Mouse (Mus musculus): ENCODE measurements around the gene Creb5. TPM values are rescaled to one million over a fixed set of nuclear protein-coding genes. Genes with fewer than 3 reads are reported as not detected.

The Creb5 gene
- polyA plus RNA-seq, 1 experiment from 2014 or later: 11.7 TPM

DNA sequence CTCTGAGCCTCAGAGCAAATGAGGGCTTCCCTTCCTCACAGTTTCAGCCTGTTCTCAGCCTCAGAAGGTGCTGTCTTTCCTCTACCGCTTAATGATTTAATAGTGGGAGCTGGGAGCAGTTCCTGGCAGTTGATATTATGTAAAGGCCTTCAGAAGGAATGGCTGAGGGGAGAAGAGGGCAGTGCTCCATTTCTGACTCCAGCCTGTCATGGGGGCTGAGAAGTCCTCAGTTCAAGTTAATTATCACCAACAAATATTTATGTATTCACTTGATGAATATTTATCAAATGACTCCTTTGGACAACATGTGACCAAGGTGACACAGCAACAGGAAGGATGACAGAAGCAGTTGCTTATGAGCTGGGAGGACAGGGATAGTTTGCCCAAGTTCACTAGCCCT lies 214.2 kb downstream of the Creb5 start:
- no peaks in the 10 kb centered on the region for H3K4me1 ChIP-seq (ENCODE audit: control insufficient read depth, insufficient read depth, low read length)
- DNase-seq (ENCODE audit: low spot score) (no peak), ATAC-seq (replicated peaks; ENCODE audit: insufficient number of reproducible peaks, low FRiP score, low TSS enrichment, low read depth) (no peak)
- H3K27ac ChIP-seq (replicated peaks; ENCODE audit: low read depth, low read length): no peak overlapping the region
- no peaks in the 10 kb centered on the region for H3K36me3 ChIP-seq (replicated peaks; ENCODE audit: control insufficient read depth, insufficient read depth, low read depth, low read length)
- 81% methylated on average over 1 of the region's 1 CpGs for WGBS
- no peaks in the 10 kb centered on the region for H3K27me3 ChIP-seq (ENCODE audit: control insufficient read depth, insufficient read depth, low read length)
- no peak overlapping the region for H3K4me3 ChIP-seq (ENCODE audit: low read depth, low read length)
- H3K4me2 ChIP-seq (ENCODE audit: low read depth, low read length): no peak overlapping the region
- H3K9ac ChIP-seq (replicated peaks; ENCODE audit: low read length): no peak overlapping the region
- no peaks in the 10 kb centered on the region for H3K9me3 ChIP-seq (replicated peaks; ENCODE audit: control insufficient read depth, low read length)

DNA sequence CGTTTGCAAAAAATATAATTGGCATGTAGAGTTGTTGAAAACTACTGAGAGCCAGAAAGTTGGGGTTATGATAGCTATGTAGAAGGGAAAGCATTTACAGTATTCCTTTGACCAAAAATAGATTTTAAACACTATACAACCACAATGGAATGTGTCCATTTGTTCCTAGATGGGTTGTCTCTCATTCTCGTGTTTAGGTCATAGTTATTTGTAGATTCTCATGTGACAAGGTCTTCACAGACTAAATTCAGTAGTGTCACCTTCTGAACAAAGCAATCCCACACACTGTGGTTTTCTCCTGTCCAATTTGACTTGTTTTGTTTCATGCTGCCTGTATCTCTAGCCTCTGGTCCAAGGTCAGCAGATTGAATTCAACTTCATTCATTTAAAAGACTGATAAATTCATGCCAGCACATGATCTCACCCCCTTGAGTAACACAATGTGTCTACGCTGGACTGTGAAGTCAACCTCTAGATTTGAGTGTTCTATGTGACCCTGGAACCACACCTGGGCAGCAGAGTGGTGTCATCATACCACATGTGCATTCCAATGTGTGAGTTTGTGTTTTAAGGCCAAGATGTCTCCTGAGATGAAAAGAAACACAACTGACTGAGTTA lies 220.0 kb downstream of the Creb5 start:
- no peaks in the 10 kb centered on the region for H3K9me3 ChIP-seq (replicated peaks; ENCODE audit: control insufficient read depth, low read length)
- no peak for ATAC-seq (replicated peaks; ENCODE audit: insufficient number of reproducible peaks, low FRiP score, low TSS enrichment, low read depth)
- 87% methylated on average over 3 of the region's 3 CpGs for WGBS

DNA sequence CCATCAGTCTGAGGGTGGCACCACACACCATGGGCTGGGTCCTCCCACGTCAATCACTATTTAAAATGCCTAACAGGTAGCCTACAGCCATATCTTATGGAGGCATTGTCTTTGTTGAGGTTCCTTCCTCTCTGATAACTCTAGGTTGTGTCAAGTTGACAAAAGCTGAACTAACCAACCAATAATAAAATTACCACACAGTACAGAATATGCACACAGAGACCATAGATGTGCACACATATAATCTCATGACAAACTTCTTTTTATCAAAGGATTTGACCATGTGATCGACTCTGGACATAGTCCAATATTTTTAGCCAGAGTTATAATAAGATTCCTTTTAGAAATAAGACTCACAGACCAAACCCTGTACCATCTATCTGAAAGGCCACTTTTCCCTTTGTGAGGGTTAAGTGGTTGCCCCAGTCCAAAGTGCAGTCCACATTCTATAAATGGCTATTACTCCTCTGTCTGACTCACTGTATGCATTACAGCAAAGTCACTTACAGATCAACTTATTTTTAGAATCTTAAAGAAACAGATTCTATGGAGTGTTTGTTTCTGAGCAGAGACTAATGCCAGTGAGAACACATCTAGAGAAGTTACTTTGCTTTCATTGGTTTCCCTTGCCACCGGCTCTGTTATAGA lies 221.9 kb downstream of the Creb5 start:
- Histone ChIP-seq H3K9ac (replicated peaks; ENCODE audit: low read length) (no peak overlapping the region), H3K36me3 (replicated peaks; ENCODE audit: control insufficient read depth, insufficient read depth, low read depth, low read length) (no peaks in the 10 kb centered on the region), H3K27me3 (ENCODE audit: control insufficient read depth, insufficient read depth, low read length) (no peaks in the 10 kb centered on the region), H3K9me3 (replicated peaks; ENCODE audit: control insufficient read depth, low read length) (no peaks in the 10 kb centered on the region), H3K27ac (replicated peaks; ENCODE audit: low read depth, low read length) (no peak overlapping the region), H3K4me3 (ENCODE audit: low read depth, low read length) (no peak overlapping the region), H3K4me1 (ENCODE audit: control insufficient read depth, insufficient read depth, low read length) (no peaks in the 10 kb centered on the region), H3K4me2 (ENCODE audit: low read depth, low read length) (no peak overlapping the region)
- 84% methylated on average over 3 of the region's 3 CpGs for WGBS
- ATAC-seq (replicated peaks; ENCODE audit: insufficient number of reproducible peaks, low FRiP score, low TSS enrichment, low read depth) (no peak), DNase-seq (ENCODE audit: low spot score) (no peak)

More for the DNA sequence above, 220.0 kb downstream of the Creb5 start:
- Histone ChIP-seq H3K4me2 (ENCODE audit: low read depth, low read length) (no peak overlapping the region), H3K27me3 (ENCODE audit: control insufficient read depth, insufficient read depth, low read length) (no peaks in the 10 kb centered on the region), H3K27ac (replicated peaks; ENCODE audit: low read depth, low read length) (no peak overlapping the region), H3K9ac (replicated peaks; ENCODE audit: low read length) (no peak overlapping the region), H3K36me3 (replicated peaks; ENCODE audit: control insufficient read depth, insufficient read depth, low read depth, low read length) (no peaks in the 10 kb centered on the region), H3K4me3 (ENCODE audit: low read depth, low read length) (no peak overlapping the region), H3K4me1 (ENCODE audit: control insufficient read depth, insufficient read depth, low read length) (no peaks in the 10 kb centered on the region)
- no peak for DNase-seq (ENCODE audit: low spot score)

DNA sequence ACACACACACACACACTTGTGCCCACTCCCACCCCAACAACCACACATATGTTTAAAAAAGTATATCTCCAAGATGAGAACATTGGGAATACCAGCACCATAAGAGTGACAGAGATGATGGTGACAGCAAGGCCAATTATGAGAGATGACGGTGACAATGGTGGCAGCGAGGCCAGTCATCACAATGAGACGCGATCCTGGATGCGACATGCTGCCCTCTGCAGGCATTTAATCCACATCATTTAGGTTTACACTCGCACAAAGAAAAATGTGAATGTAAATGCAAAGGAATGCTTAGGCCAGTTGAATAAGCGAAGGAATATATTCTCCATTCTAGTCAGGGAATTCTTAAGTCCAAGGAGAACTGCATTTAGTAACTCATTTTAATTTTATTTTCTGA lies 222.9 kb downstream of the Creb5 start:
- Histone ChIP-seq H3K4me3 (ENCODE audit: low read depth, low read length) (no peak overlapping the region), H3K4me2 (ENCODE audit: low read depth, low read length) (no peak overlapping the region), H3K27me3 (ENCODE audit: control insufficient read depth, insufficient read depth, low read length) (no peaks in the 10 kb centered on the region), H3K9ac (replicated peaks; ENCODE audit: low read length) (no peak overlapping the region), H3K4me1 (ENCODE audit: control insufficient read depth, insufficient read depth, low read length) (no peaks in the 10 kb centered on the region), H3K36me3 (replicated peaks; ENCODE audit: control insufficient read depth, insufficient read depth, low read depth, low read length) (no peaks in the 10 kb centered on the region), H3K9me3 (replicated peaks; ENCODE audit: control insufficient read depth, low read length) (no peaks in the 10 kb centered on the region), H3K27ac (replicated peaks; ENCODE audit: low read depth, low read length) (no peak overlapping the region)
- WGBS: 60% methylated on average over 7 of the region's 7 CpGs
- ATAC-seq (replicated peaks; ENCODE audit: insufficient number of reproducible peaks, low FRiP score, low TSS enrichment, low read depth) (no peak), DNase-seq (ENCODE audit: low spot score) (no peak)

DNA sequence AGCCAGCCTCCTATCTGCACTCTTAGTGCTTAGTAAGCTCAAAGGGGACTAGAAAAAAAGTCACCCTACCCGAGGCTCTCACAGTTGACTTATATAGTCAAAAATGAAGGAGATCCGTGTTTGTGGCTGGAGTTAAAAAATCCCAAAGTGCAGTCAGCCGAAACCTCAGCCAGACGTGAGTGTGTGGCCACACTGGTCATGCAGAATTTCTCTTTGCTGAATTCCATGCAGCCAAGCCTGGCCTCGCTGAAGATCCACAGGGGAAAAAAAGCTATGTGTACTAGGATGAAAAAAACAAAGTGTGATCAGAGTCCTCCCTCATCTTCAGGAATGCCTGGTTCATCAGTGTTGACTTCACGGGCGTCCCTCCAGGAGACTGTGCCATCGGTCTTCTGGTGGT lies 225.2 kb downstream of the Creb5 start:
- no peak overlapping the region for H3K4me3 ChIP-seq (ENCODE audit: low read depth, low read length)
- DNase-seq (ENCODE audit: low spot score) (no peak), ATAC-seq (replicated peaks; ENCODE audit: insufficient number of reproducible peaks, low FRiP score, low TSS enrichment, low read depth) (no peak)
- no peaks in the 10 kb centered on the region for H3K4me1 ChIP-seq (ENCODE audit: control insufficient read depth, insufficient read depth, low read length)
- no peaks in the 10 kb centered on the region for H3K9me3 ChIP-seq (replicated peaks; ENCODE audit: control insufficient read depth, low read length)
- no peak overlapping the region for H3K4me2 ChIP-seq (ENCODE audit: low read depth, low read length)
- H3K36me3 ChIP-seq (replicated peaks; ENCODE audit: control insufficient read depth, insufficient read depth, low read depth, low read length): no peaks in the 10 kb centered on the region
- no peaks in the 10 kb centered on the region for H3K27me3 ChIP-seq (ENCODE audit: control insufficient read depth, insufficient read depth, low read length)
- 79% methylated on average over 8 of the region's 8 CpGs for WGBS
- no peak overlapping the region for H3K27ac ChIP-seq (replicated peaks; ENCODE audit: low read depth, low read length)
- no peak overlapping the region for H3K9ac ChIP-seq (replicated peaks; ENCODE audit: low read length)

DNA sequence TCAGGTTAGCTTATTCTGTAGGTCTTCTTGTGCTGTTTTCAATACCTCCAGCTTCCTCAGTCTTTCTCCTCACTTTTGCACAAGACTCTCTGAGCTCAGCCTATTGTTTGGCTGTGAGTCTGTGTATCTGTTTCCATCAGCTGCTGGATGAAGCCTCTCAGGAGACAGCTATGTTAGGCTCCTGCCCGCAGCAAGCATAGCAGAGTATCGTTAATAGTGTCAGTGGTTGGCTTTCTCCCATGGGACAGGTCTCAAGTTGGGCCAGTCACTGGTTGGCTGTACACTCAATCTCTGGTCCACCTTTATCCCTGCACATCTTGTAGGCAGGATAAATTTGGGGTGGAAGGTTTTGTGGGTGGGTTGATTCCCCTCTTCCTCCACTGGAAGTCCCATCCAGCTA lies 226.3 kb downstream of the Creb5 start:
- H3K4me3 ChIP-seq (ENCODE audit: low read depth, low read length): no peak overlapping the region
- H3K4me2 ChIP-seq (ENCODE audit: low read depth, low read length): no peak overlapping the region
- H3K27me3 ChIP-seq (ENCODE audit: control insufficient read depth, insufficient read depth, low read length): no peaks in the 10 kb centered on the region
- H3K9ac ChIP-seq (replicated peaks; ENCODE audit: low read length): no peak overlapping the region
- 78% methylated on average over 2 of the region's 2 CpGs for WGBS
- no peak for ATAC-seq (replicated peaks; ENCODE audit: insufficient number of reproducible peaks, low FRiP score, low TSS enrichment, low read depth)
- DNase-seq (ENCODE audit: low spot score): no peak
- H3K36me3 ChIP-seq (replicated peaks; ENCODE audit: control insufficient read depth, insufficient read depth, low read depth, low read length): no peaks in the 10 kb centered on the region
- no peaks in the 10 kb centered on the region for H3K9me3 ChIP-seq (replicated peaks; ENCODE audit: control insufficient read depth, low read length)
- peaks cover 2% of the 10 kb centered on the region; the same call in 1 of the 2 replicates for H3K4me1 ChIP-seq (ENCODE audit: control insufficient read depth, insufficient read depth, low read length)
- no peak overlapping the region for H3K27ac ChIP-seq (replicated peaks; ENCODE audit: low read depth, low read length)

DNA sequence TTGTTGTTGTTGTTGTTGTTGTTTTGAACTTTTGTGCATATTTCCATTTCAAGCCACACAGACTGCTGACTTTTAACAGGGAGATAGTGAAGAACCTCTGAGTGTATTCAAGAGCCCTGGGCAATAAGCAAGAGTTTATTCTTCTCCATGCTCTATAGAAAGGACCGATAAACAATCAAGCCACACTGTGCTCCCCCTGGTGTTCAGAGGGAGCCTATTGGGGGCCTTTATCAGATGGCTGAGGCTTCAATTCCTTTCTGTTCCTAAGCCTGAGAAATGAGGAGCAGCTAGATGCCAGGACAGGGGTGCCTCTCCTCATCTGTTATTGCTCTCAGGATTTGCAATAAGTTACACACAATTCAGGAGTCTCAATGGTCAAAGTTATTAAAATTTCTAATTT lies 227.8 kb downstream of the Creb5 start:
- WGBS: 47% methylated on average over 1 of the region's 1 CpGs
- Histone ChIP-seq H3K4me1 (ENCODE audit: control insufficient read depth, insufficient read depth, low read length) (peaks cover 2% of the 10 kb centered on the region; the same call in 1 of the 2 replicates), H3K36me3 (replicated peaks; ENCODE audit: control insufficient read depth, insufficient read depth, low read depth, low read length) (no peaks in the 10 kb centered on the region), H3K4me2 (ENCODE audit: low read depth, low read length) (no peak overlapping the region), H3K9ac (replicated peaks; ENCODE audit: low read length) (no peak overlapping the region), H3K27ac (replicated peaks; ENCODE audit: low read depth, low read length) (no peak overlapping the region), H3K27me3 (ENCODE audit: control insufficient read depth, insufficient read depth, low read length) (no peaks in the 10 kb centered on the region), H3K4me3 (ENCODE audit: low read depth, low read length) (no peak overlapping the region), H3K9me3 (replicated peaks; ENCODE audit: control insufficient read depth, low read length) (no peaks in the 10 kb centered on the region)
- DNase-seq (ENCODE audit: low spot score): peak; percentile 7
- no peak for ATAC-seq (replicated peaks; ENCODE audit: insufficient number of reproducible peaks, low FRiP score, low TSS enrichment, low read depth)

DNA sequence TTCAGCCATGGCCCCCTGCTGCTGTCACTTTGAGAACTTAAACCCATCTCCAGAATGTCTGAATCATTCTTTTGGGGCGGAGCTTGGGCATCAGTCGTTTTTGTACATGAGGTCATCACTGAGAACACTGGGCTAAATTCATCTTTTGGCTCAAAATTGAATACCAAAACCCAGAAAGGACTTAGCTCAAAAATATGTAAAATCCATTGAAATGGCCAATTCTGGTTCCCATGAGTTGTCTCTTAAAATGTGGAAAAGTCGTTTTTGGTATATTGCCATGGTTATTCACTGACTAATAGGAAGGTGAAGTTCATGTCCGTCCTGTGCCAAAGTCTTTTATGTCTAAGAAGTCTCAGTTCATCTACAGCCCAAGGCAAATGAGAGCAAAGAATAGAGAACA lies 228.5 kb downstream of the Creb5 start:
- Histone ChIP-seq H3K36me3 (replicated peaks; ENCODE audit: control insufficient read depth, insufficient read depth, low read depth, low read length) (no peaks in the 10 kb centered on the region), H3K4me1 (ENCODE audit: control insufficient read depth, insufficient read depth, low read length) (peaks cover 2% of the 10 kb centered on the region; the same call in 1 of the 2 replicates), H3K9me3 (replicated peaks; ENCODE audit: control insufficient read depth, low read length) (no peaks in the 10 kb centered on the region), H3K27ac (replicated peaks; ENCODE audit: low read depth, low read length) (no peak overlapping the region), H3K4me3 (ENCODE audit: low read depth, low read length) (no peak overlapping the region), H3K9ac (replicated peaks; ENCODE audit: low read length) (no peak overlapping the region), H3K4me2 (ENCODE audit: low read depth, low read length) (no peak overlapping the region), H3K27me3 (ENCODE audit: control insufficient read depth, insufficient read depth, low read length) (no peaks in the 10 kb centered on the region)
- no peak for ATAC-seq (replicated peaks; ENCODE audit: insufficient number of reproducible peaks, low FRiP score, low TSS enrichment, low read depth)
- WGBS: 84% methylated on average over 4 of the region's 4 CpGs
- DNase-seq (ENCODE audit: low spot score): no peak
